ENCODE assay signal across 12 mouse cellular contexts in the genomic region with DNA sequence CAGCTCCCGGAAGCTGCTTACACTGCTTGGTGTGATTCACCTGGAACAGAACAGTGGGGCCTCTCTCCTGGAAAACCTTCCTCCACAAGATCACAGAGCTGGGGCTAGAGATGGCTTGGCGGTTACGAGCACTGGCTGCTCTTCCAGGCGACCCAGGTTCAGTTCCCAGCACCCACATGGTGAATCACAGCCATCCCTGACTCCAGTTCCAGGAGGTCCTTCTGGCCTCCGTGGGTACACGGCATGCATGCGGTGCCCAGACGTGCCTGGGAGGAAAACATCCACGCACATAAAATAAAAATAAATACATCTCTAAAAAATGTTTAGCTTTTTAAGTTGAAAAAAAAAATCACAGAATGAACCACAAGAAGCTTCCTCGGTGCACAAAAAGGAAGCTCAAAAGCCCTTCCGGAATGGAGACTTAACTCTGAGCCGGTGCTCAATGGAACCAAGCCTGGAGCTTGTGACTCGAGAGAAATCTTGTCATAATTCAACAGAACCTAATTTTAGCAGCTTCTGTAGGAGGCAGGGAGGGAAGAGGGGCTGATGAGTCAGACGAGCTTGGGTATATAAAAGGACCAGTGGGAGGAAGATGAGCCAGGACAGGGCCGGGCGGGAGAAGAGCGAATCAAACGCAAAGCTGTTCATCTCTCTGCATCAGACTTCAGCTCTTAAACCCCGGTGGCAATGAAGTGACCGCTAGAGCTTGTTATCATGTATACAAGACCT. TPM values are rescaled to one million over a fixed set of nuclear protein-coding genes. Genes with fewer than 3 reads are reported as not detected.
DNase-seq lines count a peak whose midpoint lies in the region; ATAC-seq lines count a peak whose summit lies in the region.
"Had no signal": no experiment of that assay in that cellular context is flagged by ENCODE, and none has a peak within 500 bp of the region (broad histone marks: within the 10 kb centered on the region; RNA-seq: fewer than 3 reads in every experiment).

No protein-coding gene starts in this region.

- 68% methylated on average over 20 of the region's 20 CpGs for WGBS in heart, embryonic 14.5 days
- WGBS in midbrain, embryonic 16.5 days, result 86% methylated on average over 20 of the region's 20 CpGs

- H3K36me3 ChIP-seq in heart, embryonic 14.5 days (ENCODE audit: control insufficient read depth, insufficient read depth, low read length), result no peaks in the 10 kb centered on the region
- no peaks in the 10 kb centered on the region for H3K36me3 ChIP-seq in midbrain, embryonic 16.5 days (ENCODE audit: control insufficient read depth, insufficient read depth, low read length)
- H3K36me3 ChIP-seq: midbrain, embryonic 12.5 days had no signal

- ATAC-seq in heart, embryonic 14.5 days (ENCODE audit: insufficient number of reproducible peaks, insufficient read depth, low FRiP score, low read depth), result no peak
- ATAC-seq in midbrain, embryonic 16.5 days, result no peak
- ATAC-seq: forebrain, embryonic 16.5 days had no signal

- no peak overlapping the region for H3K27ac ChIP-seq in heart, embryonic 14.5 days (replicated peaks in 1 of 2; ENCODE audit: control insufficient read depth in 1 of 2, insufficient read depth in 1 of 2, low read depth in 2 of 2, low read length in 2 of 2)
- H3K27ac ChIP-seq in midbrain, embryonic 16.5 days (ENCODE audit: low read length), result no peak overlapping the region
- H3K27ac ChIP-seq: midbrain, embryonic 12.5 days had no signal

- intact Hi-C loops in left cerebral cortex, postnatal 25 days (cut with DNase I), result loop anchor here (1.0 kb wide), 2 partner anchors 104 to 207 kb away; a partner anchor contains a TSS

- H3K27me3 ChIP-seq in heart, embryonic 14.5 days (ENCODE audit: control insufficient read depth, insufficient read depth, low read length), result no peaks in the 10 kb centered on the region; the same call in 1 of the 2 replicates
- H3K27me3 ChIP-seq in midbrain, embryonic 16.5 days (ENCODE audit: control insufficient read depth, insufficient read depth, low read depth, low read length), result no peaks in the 10 kb centered on the region
- H3K27me3 ChIP-seq: midbrain, embryonic 12.5 days had no signal

- peak; percentile 42 for DNase-seq in adrenal gland, adult 2 months
- DNase-seq in adrenal gland, adult 18-20 months (ENCODE audit: low spot score in 2 of 2), result no peak
- DNase-seq in MN1 (ENCODE audit: low spot score), result peak; percentile 29
- DNase-seq in left cerebral cortex, postnatal 25 days (ENCODE audit: low spot score in 2 of 2), result peak; percentile 67 to 98
- no peak for DNase-seq in natural killer cell, adult 2 months (ENCODE audit: low spot score in 2 of 2)
- no peak for DNase-seq in urinary bladder, postnatal 36 days (ENCODE audit: low spot score in 2 of 2)

- no peak overlapping the region for H3K9ac ChIP-seq in heart, embryonic 14.5 days (ENCODE audit: low read length)
- H3K9ac ChIP-seq in midbrain, embryonic 16.5 days (ENCODE audit: low read depth, low read length), result no peak overlapping the region
- H3K9ac ChIP-seq: midbrain, embryonic 12.5 days had no signal

- peaks cover 3 to 4% of the 10 kb centered on the region in 2 experiments; a peak in 2 of 4 replicates for H3K4me1 ChIP-seq in heart, embryonic 14.5 days (ENCODE audit: control insufficient read depth in 2 of 2, insufficient read depth in 2 of 2, low read length in 2 of 2)
- no peaks in the 10 kb centered on the region for H3K4me1 ChIP-seq in midbrain, embryonic 16.5 days (ENCODE audit: control insufficient read depth, insufficient read depth, low read length)
- H3K4me1 ChIP-seq: midbrain, embryonic 12.5 days had no signal

- peak overlapping the region; percentile 30; the same call in 1 of the 2 replicates for H3K4me2 ChIP-seq in heart, embryonic 14.5 days (ENCODE audit: low read length)
- H3K4me2 ChIP-seq in midbrain, embryonic 16.5 days (ENCODE audit: low read length), result no peak overlapping the region
- H3K4me2 ChIP-seq: liver, embryonic 11.5 days; midbrain, embryonic 12.5 days had no signal

- no peak overlapping the region for H3K4me3 ChIP-seq in heart, embryonic 14.5 days (ENCODE audit: control insufficient read depth in 1 of 2, insufficient read depth in 1 of 2, low read depth in 1 of 2, low read length in 2 of 2)
- no peak overlapping the region for H3K4me3 ChIP-seq in midbrain, embryonic 16.5 days (ENCODE audit: low read depth, low read length)
- H3K4me3 ChIP-seq: midbrain, embryonic 12.5 days had no signal

- no peaks in the 10 kb centered on the region for H3K9me3 ChIP-seq in heart, embryonic 14.5 days (ENCODE audit: control insufficient read depth, low read length)
- H3K9me3 ChIP-seq in midbrain, embryonic 16.5 days (replicated peaks; ENCODE audit: control insufficient read depth, low read length, poor library complexity, severe bottlenecking), result no peaks in the 10 kb centered on the region
- H3K9me3 ChIP-seq: midbrain, embryonic 12.5 days had no signal

RNA-seq across cellular contexts. Expression of a gene that starts 35.4 kb away (rescaled TPM):
- total RNA-seq in adrenal gland, adult 2 months (2021), result not detected
- polyA plus RNA-seq in adrenal gland, adult 2 months (2012; rRNA removed), result not detected in 2 replicates
- not detected for total RNA-seq in adrenal gland, adult 18-20 months (2021)
- polyA plus RNA-seq in heart, embryonic 14.5 days (2014; fragmentation: Nextera tagmentation; extraction: Ambion mirVana), result not detected in 2 replicates
- total RNA-seq in left cerebral cortex, postnatal 25 days (2021), result 1 to 10 TPM; 3.5 to 4.1 TPM
- not detected in 2 replicates for polyA plus RNA-seq in midbrain, embryonic 16.5 days (2015; fragmentation: Nextera tagmentation; extraction: Ambion mirVana)
- polyA plus RNA-seq: forebrain, embryonic 16.5 days; liver, embryonic 11.5 days; midbrain, embryonic 12.5 days; urinary bladder, adult 2 months had no signal

Comparison
In these comparisons a context has a peak if more than half of its experiments do, and no peak if none do; other contexts are left out.
1. DNase-seq: peak in adrenal gland, adult 2 months (single experiment), MN1 (single experiment) and left cerebral cortex, postnatal 25 days (2 of 2); none in adrenal gland, adult 18-20 months (0 of 2), natural killer cell, adult 2 months (0 of 2) and urinary bladder, postnatal 36 days (0 of 2).
2. RNA of a gene that starts 35.4 kb away (total RNA-seq): 3.5 to 4.1 TPM in left cerebral cortex, postnatal 25 days; not detected in adrenal gland, adult 2 months and not detected in adrenal gland, adult 18-20 months; every median in the first group is over 4 times any median in the second.